Mouse (Mus musculus): Measurements from ENCODE around the gene Mfsd14a. TPM values are rescaled to one million over a fixed set of nuclear protein-coding genes. Genes with fewer than 3 reads are reported as not detected.

Gene Mfsd14a
- total RNA-seq (2023) = 62.9 TPM

GRCm38 (mm10) chr3:116662463-116662863 lies at the start of gene Mfsd14a:
Gene Mfsd14a, minus strand, starts transcription at chr3:116662677.

GRCm38 (mm10) chr3:116681160-116681559 lies 18.7 kb upstream of the Mfsd14a start, which contains the start of gene Gm43191:
Gene Gm43191, minus strand, starts transcription at chr3:116681260.

GRCm38 (mm10) chr3:116614295-116614892 lies 48.1 kb downstream of the Mfsd14a start, which contains the start of gene Trmt13:
Gene Trmt13, minus strand, starts transcription at chr3:116614587.

GRCm38 (mm10) chr3:116594728-116595602 lies 67.5 kb downstream of the Mfsd14a start, which contains the start of gene Sass6:
Gene Sass6, plus strand, starts transcription at chr3:116594982.

Other genes starting within 250 kb of the Mfsd14a start
- 17.5 TPM for gene Cdc14a, start 238.6 kb downstream of the Mfsd14a start, total RNA-seq (2023)
- gene Rtca, start 154.5 kb downstream of the Mfsd14a start, total RNA-seq (2023) = 14.5 TPM
- gene Dbt, start 149.6 kb downstream of the Mfsd14a start, total RNA-seq (2023) = 13.2 TPM
- gene Lrrc39, start 99.7 kb downstream of the Mfsd14a start, total RNA-seq (2023) = not detected
- gene Sass6, start 67.7 kb downstream of the Mfsd14a start, total RNA-seq (2023) = 8.6 TPM
- 36.5 TPM for gene Trmt13, start 48.1 kb downstream of the Mfsd14a start, total RNA-seq (2023)
- gene Gm43191, start 18.6 kb upstream of the Mfsd14a start, total RNA-seq (2023) = not detected
- gene Slc35a3, start 50.2 kb upstream of the Mfsd14a start, total RNA-seq (2023) = 21.5 TPM
- gene Agl, start 145.5 kb upstream of the Mfsd14a start, total RNA-seq (2023) = 12.3 TPM
- 21.0 TPM for gene Frrs1, start 196.8 kb upstream of the Mfsd14a start, total RNA-seq (2023)

Measured in CD8-positive naive resting alpha-beta T cell, adult 57 days (primary cell).